Mouse (Mus musculus) neural tube, embryonic 14.5 days (tissue): ENCODE results near the gene Dner. TPM values are rescaled to one million over a fixed set of nuclear protein-coding genes. Genes with fewer than 3 reads are reported as not detected.
A peak's percentile ranks its signal among the peaks of the same experiment; 100 is the strongest.

Source experiments
- ATAC-seq: fragments of 200-750 bp; cut with Nextera tagmentation; 2 replicates; pipeline ENCODE4 v1.8.0; 2017; ENCODE audit warnings: low read depth, mild to moderate bottlenecking, moderate TSS enrichment, moderate library complexity
- H3K27ac ChIP-seq: fragments of 300-500 bp; sonication (generic); 2 replicates; pipeline ENCODE4 v1.5.1; 2014; ENCODE audit warnings: low read depth, mild to moderate bottlenecking, control low read depth, low read length, moderate library complexity, mixed read lengths
- H3K27me3 ChIP-seq: fragments of 300-500 bp; sonication (generic); 2 replicates; pipeline ENCODE4 v1.6.1; 2014; ENCODE audit warnings: low read length; ENCODE audit not compliant: control insufficient read depth, insufficient read depth
- H3K36me3 ChIP-seq: fragments of 300-500 bp; sonication (generic); 2 replicates; pipeline ENCODE4 v1.6.1; 2014; ENCODE audit warnings: low read length, mixed read lengths; ENCODE audit not compliant: control insufficient read depth, insufficient read depth
- H3K4me1 ChIP-seq: fragments of 300-500 bp; sonication (generic); 2 replicates; pipeline ENCODE4 v1.6.1; 2014; ENCODE audit warnings: low read length; ENCODE audit not compliant: control insufficient read depth, insufficient read depth
- H3K4me2 ChIP-seq: fragments of 300-500 bp; sonication (generic); 2 replicates; pipeline ENCODE4 v1.6.1; 2014; ENCODE audit warnings: mild to moderate bottlenecking, low read depth, low read length, control low read depth
- H3K4me3 ChIP-seq: fragments of 300-500 bp; sonication (generic); 2 replicates; pipeline ENCODE4 v1.5.1; 2014; ENCODE audit warnings: low read depth, low read length, control low read depth, mixed read lengths
- H3K9ac ChIP-seq: fragments of 300-500 bp; sonication (generic); replicated peaks from 2 replicates; pipeline ENCODE4 v1.6.1; 2014; ENCODE audit warnings: low read depth, mild to moderate bottlenecking, control low read depth, low read length, mixed read lengths
- H3K9me3 ChIP-seq: fragments of 300-500 bp; sonication (generic); 2 replicates; pipeline ENCODE4 v1.6.1; 2016; ENCODE audit warnings: low read length; ENCODE audit not compliant: control insufficient read depth
- WGBS: fragments of 180-500 bp; shearing (Covaris S2); extraction: QIAGEN DNeasy Blood & Tissue Kit; methylation state at CpG from one replicate; pipeline ENCODE4 v1.1.7; 2014; 5-methylcytosine and 5-hydroxymethylcytosine counted together
- polyA plus RNA-seq: library from polyadenylated mRNA; unstranded; fragments of >200 nt; fragmentation: Nextera tagmentation; extraction: Ambion mirVana; gene quantifications from 2 replicates; pipeline ENCODE4 v1.2.1, GENCODE M21; 2014

Dner gene
- polyA plus RNA-seq, 1 experiment from 2014 or later = 342 TPM

GRCm38 (mm10) chr1:84396787-84397186 is 299.2 kb downstream of the Dner start:
- WGBS = 77% methylated on average over 3 of the region's 3 CpGs

GRCm38 (mm10) chr1:84395928-84396327 is 300.1 kb downstream of the Dner start:
- Histone ChIP-seq H3K4me3 (no peak overlapping the region), H3K36me3 (no peaks in the 10 kb centered on the region), H3K9me3 (no peaks in the 10 kb centered on the region), H3K9ac (no peak overlapping the region), H3K4me1 (no peaks in the 10 kb centered on the region), H3K27ac (no peak overlapping the region), H3K4me2 (no peak overlapping the region), H3K27me3 (no peaks in the 10 kb centered on the region)
- ATAC-seq = no peak
- 86% methylated on average over 8 of the region's 8 CpGs for WGBS

More at GRCm38 (mm10) chr1:84396787-84397186, 299.2 kb downstream of the Dner start:
- no peak overlapping the region for H3K4me2 ChIP-seq
- H3K4me1 ChIP-seq = no peaks in the 10 kb centered on the region
- no peaks in the 10 kb centered on the region for H3K9me3 ChIP-seq
- no peak overlapping the region for H3K27ac ChIP-seq
- no peak overlapping the region for H3K4me3 ChIP-seq
- H3K9ac ChIP-seq = no peak overlapping the region
- H3K36me3 ChIP-seq = no peaks in the 10 kb centered on the region
- H3K27me3 ChIP-seq = no peaks in the 10 kb centered on the region
- ATAC-seq = no peak

- no peaks in the 10 kb centered on the region for H3K36me3 ChIP-seq
- ATAC-seq = no peak
- 93% methylated on average over 4 of the region's 4 CpGs for WGBS
- H3K9ac ChIP-seq = no peak overlapping the region
- H3K27ac ChIP-seq = no peak overlapping the region
- H3K27me3 ChIP-seq = no peaks in the 10 kb centered on the region
- H3K4me1 ChIP-seq = no peaks in the 10 kb centered on the region
- no peak overlapping the region for H3K4me2 ChIP-seq
- no peaks in the 10 kb centered on the region for H3K9me3 ChIP-seq
- no peak overlapping the region for H3K4me3 ChIP-seq
Observed at GRCm38 (mm10) chr1:84390961-84391360, 305.1 kb downstream of the Dner start.

- 40% methylated on average over 4 of the region's 4 CpGs for WGBS
- no peak overlapping the region for H3K9ac ChIP-seq
- H3K9me3 ChIP-seq = no peaks in the 10 kb centered on the region
- H3K27ac ChIP-seq = no peak overlapping the region; the same call in 1 of the 2 replicates
- H3K4me1 ChIP-seq = no peaks in the 10 kb centered on the region
- H3K4me2 ChIP-seq = no peak overlapping the region
- H3K36me3 ChIP-seq = peaks cover 4% of the 10 kb centered on the region; the same call in 1 of the 2 replicates
- peak; percentile 73 for ATAC-seq
- H3K27me3 ChIP-seq = no peaks in the 10 kb centered on the region
- no peak overlapping the region for H3K4me3 ChIP-seq
Observed at GRCm38 (mm10) chr1:84387616-84388015, 308.4 kb downstream of the Dner start.

GRCm38 (mm10) chr1:84386481-84387146 is 309.4 kb downstream of the Dner start:
- H3K4me1 ChIP-seq = no peaks in the 10 kb centered on the region
- ATAC-seq = no peak
- H3K9ac ChIP-seq = no peak overlapping the region
- no peak overlapping the region for H3K4me2 ChIP-seq
- peaks cover 4% of the 10 kb centered on the region; the same call in 1 of the 2 replicates for H3K36me3 ChIP-seq
- no peaks in the 10 kb centered on the region for H3K27me3 ChIP-seq
- 81% methylated on average over 8 of the region's 8 CpGs for WGBS
- 0 out of 2 replicates have a peak overlapping the region, but pooled peaks have one; percentile 28 for H3K27ac ChIP-seq
- no peak overlapping the region for H3K4me3 ChIP-seq
- H3K9me3 ChIP-seq = no peaks in the 10 kb centered on the region

GRCm38 (mm10) chr1:84382709-84383108 is 313.3 kb downstream of the Dner start:
- Histone ChIP-seq H3K27me3 (no peaks in the 10 kb centered on the region), H3K4me1 (no peaks in the 10 kb centered on the region), H3K9ac (no peak overlapping the region), H3K4me2 (no peak overlapping the region), H3K27ac (no peak overlapping the region), H3K36me3 (peaks cover 4% of the 10 kb centered on the region; the same call in 1 of the 2 replicates), H3K4me3 (no peak overlapping the region), H3K9me3 (no peaks in the 10 kb centered on the region)
- ATAC-seq = no peak
- 79% methylated on average over 1 of the region's 1 CpGs for WGBS

GRCm38 (mm10) chr1:84382064-84382463 is 314.0 kb downstream of the Dner start:
- Histone ChIP-seq H3K9me3 (no peaks in the 10 kb centered on the region), H3K9ac (no peak overlapping the region), H3K36me3 (peaks cover 4% of the 10 kb centered on the region; the same call in 1 of the 2 replicates), H3K4me2 (no peak overlapping the region), H3K27me3 (no peaks in the 10 kb centered on the region), H3K4me1 (no peaks in the 10 kb centered on the region), H3K27ac (no peak overlapping the region), H3K4me3 (no peak overlapping the region)
- WGBS = 95% methylated on average over 5 of the region's 5 CpGs
- ATAC-seq = no peak

- Histone ChIP-seq H3K9ac (no peak overlapping the region), H3K27me3 (no peaks in the 10 kb centered on the region), H3K4me1 (no peaks in the 10 kb centered on the region), H3K27ac (no peak overlapping the region), H3K4me3 (no peak overlapping the region), H3K36me3 (peaks cover 4% of the 10 kb centered on the region; the same call in 1 of the 2 replicates), H3K4me2 (no peak overlapping the region), H3K9me3 (no peaks in the 10 kb centered on the region)
- no peak for ATAC-seq
- WGBS = 83% methylated on average over 3 of the region's 3 CpGs
Observed at GRCm38 (mm10) chr1:84380895-84381294, 315.1 kb downstream of the Dner start.

- Histone ChIP-seq H3K9ac (no peak overlapping the region), H3K27me3 (no peaks in the 10 kb centered on the region), H3K4me2 (no peak overlapping the region), H3K4me3 (no peak overlapping the region), H3K9me3 (no peaks in the 10 kb centered on the region), H3K4me1 (no peaks in the 10 kb centered on the region), H3K36me3 (no peaks in the 10 kb centered on the region), H3K27ac (no peak overlapping the region)
- ATAC-seq = no peak
- 90% methylated on average over 3 of the region's 3 CpGs for WGBS
Observed at GRCm38 (mm10) chr1:84367733-84368132, 328.3 kb downstream of the Dner start.
